Mouse (Mus musculus): ENCODE results near the gene Dek.

- TF ChIP-seq CTCF (conservative IDR thresholded peaks at IDR 0.05; ENCODE audit: insufficient read depth, insufficient read length, low read depth, low read length) (no peak), POLR2A (IDR thresholded peaks at IDR 0.05; ENCODE audit: low read depth, low read length) (no peak)
Observed at GRCm38 (mm10) chr13:47062756-47063155, 43.2 kb downstream of the Dek start.

All from kidney, adult 2 months (tissue).